Mouse (Mus musculus) stomach, postnatal 0 days (tissue): ENCODE data around the gene Ddx20. TPM values are rescaled to one million over a fixed set of nuclear protein-coding genes. Genes with fewer than 3 reads are reported as not detected.
A peak's percentile ranks its signal among the peaks of the same experiment; 100 is the strongest.

ENCODE experiments used
- ATAC-seq: fragments of 200-750 bp; cut with Nextera tagmentation; 2 replicates; pipeline ENCODE4 v1.8.0; 2017; ENCODE audit not compliant: low FRiP score, low TSS enrichment
- DNase-seq: peaks from one replicate; pipeline ENCODE4 v3.0.0-alpha.2; 2016; ENCODE audit warnings: low spot score
- H3K27ac ChIP-seq: fragments of 300-500 bp; sonication (generic); replicated peaks from 2 replicates; pipeline ENCODE4 v1.5.1; 2014; ENCODE audit warnings: mild to moderate bottlenecking, control low read depth
- H3K27me3 ChIP-seq: fragments of 300-500 bp; sonication (generic); 2 replicates; pipeline ENCODE4 v1.6.1; 2014; ENCODE audit warnings: low read length; ENCODE audit not compliant: control insufficient read depth, insufficient read depth
- H3K36me3 ChIP-seq: fragments of 300-500 bp; sonication (generic); 2 replicates; pipeline ENCODE4 v1.6.1; 2014; ENCODE audit warnings: low read length, mixed read lengths; ENCODE audit not compliant: control insufficient read depth, insufficient read depth
- H3K4me1 ChIP-seq: fragments of 300-500 bp; sonication (generic); replicated peaks from 2 replicates; pipeline ENCODE4 v1.6.1; 2014; ENCODE audit warnings: antibody characterized with exemption; ENCODE audit not compliant: control insufficient read depth, insufficient read depth
- H3K4me2 ChIP-seq: fragments of 300-500 bp; sonication (generic); replicated peaks from 2 replicates; pipeline ENCODE4 v1.6.1; 2014; ENCODE audit warnings: low read depth, mild to moderate bottlenecking, control low read depth, moderate library complexity
- H3K4me3 ChIP-seq: fragments of 300-500 bp; sonication (generic); 2 replicates; pipeline ENCODE4 v1.5.1; 2014; ENCODE audit warnings: low read depth, low read length, control low read depth
- H3K9ac ChIP-seq: fragments of 300-500 bp; sonication (generic); 2 replicates; pipeline ENCODE4 v1.6.1; 2014; ENCODE audit warnings: mild to moderate bottlenecking, low read length, control low read depth, mixed read lengths
- H3K9me3 ChIP-seq: fragments of 300-500 bp; sonication (generic); 2 replicates; pipeline ENCODE4 v1.6.1; 2016; ENCODE audit warnings: low read length; ENCODE audit not compliant: control insufficient read depth
- CTCF ChIP-seq: IDR thresholded peaks from 2 replicates; pipeline ENCODE4 v1.5.1; 2016; ENCODE audit warnings: antibody characterized with exemption, low read depth, mild to moderate bottlenecking, moderate library complexity
- EP300 ChIP-seq: optimal IDR thresholded peaks from 2 replicates; pipeline ENCODE3; 2016; ENCODE audit warnings: antibody characterized with exemption
- WGBS: fragments of 180-500 bp; shearing (Covaris S2); extraction: QIAGEN DNeasy Blood & Tissue Kit; methylation state at CpG from one replicate; pipeline ENCODE4 v1.1.7; 2014; 5-methylcytosine and 5-hydroxymethylcytosine counted together
- polyA plus RNA-seq: library from polyadenylated mRNA; unstranded; fragments of >200 nt; fragmentation: Nextera tagmentation; extraction: Ambion mirVana; gene quantifications from 2 replicates; pipeline ENCODE4 v1.2.1, GENCODE M21; 2015

The Ddx20 gene
- polyA plus RNA-seq, 1 experiment from 2014 or later = 14.7 TPM

GRCm38 (mm10) chr3:105726037-105726436 is 38.7 kb upstream of the Ddx20 start:
- H3K4me1 ChIP-seq = no peaks in the 10 kb centered on the region
- H3K36me3 ChIP-seq = no peaks in the 10 kb centered on the region
- H3K9me3 ChIP-seq = no peaks in the 10 kb centered on the region
- 8% methylated on average over 1 of the region's 1 CpGs for WGBS
- no peak overlapping the region for H3K4me2 ChIP-seq
- DNase-seq (no peak), ATAC-seq (no peak)
- no peak overlapping the region for H3K4me3 ChIP-seq
- H3K27ac ChIP-seq = no peak overlapping the region
- TF ChIP-seq CTCF = peak; percentile 90
- TF ChIP-seq EP300 = no peak
- no peaks in the 10 kb centered on the region for H3K27me3 ChIP-seq
- no peak overlapping the region for H3K9ac ChIP-seq

- no peaks in the 10 kb centered on the region for H3K9me3 ChIP-seq
- no peak overlapping the region for H3K27ac ChIP-seq
- ATAC-seq = no peak
- no peak overlapping the region for H3K9ac ChIP-seq
- H3K4me3 ChIP-seq = no peak overlapping the region
- 74% methylated on average over 3 of the region's 3 CpGs for WGBS
- DNase-seq = no peak
- no peaks in the 10 kb centered on the region for H3K27me3 ChIP-seq
- TF ChIP-seq EP300 = no peak
- no peak for TF ChIP-seq CTCF
- H3K4me1 ChIP-seq = no peaks in the 10 kb centered on the region
- no peaks in the 10 kb centered on the region for H3K36me3 ChIP-seq
- no peak overlapping the region for H3K4me2 ChIP-seq
Measured at GRCm38 (mm10) chr3:105722510-105722909, 35.1 kb upstream of the Ddx20 start.

DNA sequence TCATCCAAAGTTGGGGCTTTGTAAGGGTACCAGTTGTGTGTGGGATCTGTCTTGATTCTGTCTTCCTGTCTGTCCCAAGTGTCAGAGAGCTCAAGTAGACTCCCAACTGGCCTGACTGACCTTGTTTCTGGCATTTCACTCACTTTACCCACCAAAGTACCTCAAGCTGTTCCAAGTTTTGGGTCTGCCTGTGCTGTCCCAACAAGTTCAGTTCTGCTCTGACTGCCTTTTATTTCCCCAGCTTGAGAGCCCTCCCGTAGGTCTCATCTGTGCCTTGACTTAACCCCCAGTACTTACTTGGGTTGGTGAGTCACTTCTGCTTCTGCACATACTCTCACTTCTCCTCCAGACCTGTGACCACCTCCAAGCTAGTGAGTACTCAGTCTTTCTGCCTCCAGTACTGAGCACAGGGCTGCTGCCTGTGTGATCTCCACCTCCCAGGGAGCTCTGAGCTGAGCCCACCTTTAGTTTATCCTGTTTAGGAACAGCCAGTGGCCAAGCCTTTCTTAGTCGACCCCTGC is 34.4 kb upstream of the Ddx20 start:
- no peak overlapping the region for H3K4me3 ChIP-seq
- no peak overlapping the region for H3K9ac ChIP-seq
- no peaks in the 10 kb centered on the region for H3K36me3 ChIP-seq
- TF ChIP-seq CTCF (no peak), EP300 (no peak)
- DNase-seq (no peak), ATAC-seq (peak; percentile 14; the same call in 1 of the 2 replicates)
- H3K4me1 ChIP-seq = no peaks in the 10 kb centered on the region
- no peak overlapping the region for H3K27ac ChIP-seq
- no peaks in the 10 kb centered on the region for H3K9me3 ChIP-seq
- 75% methylated on average over 2 of the region's 2 CpGs for WGBS
- no peak overlapping the region for H3K4me2 ChIP-seq
- no peaks in the 10 kb centered on the region for H3K27me3 ChIP-seq

GRCm38 (mm10) chr3:105720514-105720913 is 33.1 kb upstream of the Ddx20 start:
- no peaks in the 10 kb centered on the region for H3K27me3 ChIP-seq
- TF ChIP-seq CTCF (no peak), EP300 (no peak)
- no peak for ATAC-seq
- H3K4me2 ChIP-seq = no peak overlapping the region
- no peak for DNase-seq
- no peaks in the 10 kb centered on the region for H3K4me1 ChIP-seq
- H3K36me3 ChIP-seq = no peaks in the 10 kb centered on the region
- H3K27ac ChIP-seq = no peak overlapping the region
- H3K4me3 ChIP-seq = no peak overlapping the region
- H3K9ac ChIP-seq = no peak overlapping the region
- H3K9me3 ChIP-seq = no peaks in the 10 kb centered on the region
- WGBS = 56% methylated on average over 4 of the region's 4 CpGs

GRCm38 (mm10) chr3:105719979-105720378 is 32.6 kb upstream of the Ddx20 start:
- Histone ChIP-seq H3K36me3 (no peaks in the 10 kb centered on the region), H3K4me2 (no peak overlapping the region), H3K27me3 (no peaks in the 10 kb centered on the region), H3K9ac (no peak overlapping the region), H3K27ac (no peak overlapping the region), H3K4me3 (no peak overlapping the region), H3K9me3 (no peaks in the 10 kb centered on the region), H3K4me1 (no peaks in the 10 kb centered on the region)
- DNase-seq = no peak
- TF ChIP-seq CTCF (no peak), EP300 (no peak)
- ATAC-seq = no peak
- WGBS = 63% methylated on average over 4 of the region's 4 CpGs

DNA sequence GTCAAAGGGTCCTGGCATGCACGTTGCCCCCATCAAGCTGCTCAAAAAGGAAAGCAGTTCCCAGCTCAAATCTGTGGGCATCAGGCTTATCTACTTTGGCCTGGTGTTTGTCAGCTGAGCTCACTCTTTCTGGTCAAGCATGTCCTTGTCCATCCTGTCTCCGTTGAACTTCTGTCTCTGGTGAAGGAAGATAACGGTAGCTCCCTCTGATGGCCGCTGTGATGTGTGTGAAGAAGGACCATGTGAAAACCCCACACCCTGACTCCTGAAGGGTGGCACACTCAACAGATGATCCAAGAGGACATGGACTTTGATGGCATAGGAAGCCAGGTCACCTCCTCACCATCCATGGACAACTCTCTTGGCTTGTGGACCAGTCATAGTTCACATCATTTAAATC is 31.4 kb upstream of the Ddx20 start:
- Histone ChIP-seq H3K4me3 (no peak overlapping the region), H3K9ac (no peak overlapping the region), H3K9me3 (no peaks in the 10 kb centered on the region), H3K27ac (no peak overlapping the region), H3K4me2 (no peak overlapping the region), H3K36me3 (no peaks in the 10 kb centered on the region), H3K27me3 (no peaks in the 10 kb centered on the region), H3K4me1 (no peaks in the 10 kb centered on the region)
- TF ChIP-seq CTCF = peak; percentile 35; the same call in 1 of the 2 replicates
- TF ChIP-seq EP300 = no peak
- DNase-seq = no peak
- ATAC-seq = no peak
- 41% methylated on average over 4 of the region's 4 CpGs for WGBS
